Mouse (Mus musculus) gastrocnemius, postnatal 10 days (tissue): ENCODE measurements around the gene Mcrip1. TPM values are rescaled to one million over a fixed set of nuclear protein-coding genes. Genes with fewer than 3 reads are reported as not detected.
A peak's percentile ranks its signal among the peaks of the same experiment; 100 is the strongest.
"Not testable (repeated sequence)": the region's sequence is repeated elsewhere in the genome, so short reads cannot be mapped to it uniquely, and the experiment has no call there.

Source experiments
- DNase-seq: peaks from one replicate; pipeline ENCODE4 v3.0.0; 2021; ENCODE audit warnings: mixed read lengths
- total RNA-seq, 2 experiments: library from RNA; stranded (reverse); gene quantifications; 2 replicates each; pipeline ENCODE4 v1.2.3; 2021

Gene Mcrip1
- total RNA-seq, 2 experiments from 2014 or later, result 51.3 to 52.7 TPM

GRCm38 (mm10) chr11:120542376-120542775 lies 7.2 kb downstream of the Mcrip1 start:
- no peak for DNase-seq

GRCm38 (mm10) chr11:120541907-120542306 lies 7.6 kb downstream of the Mcrip1 start:
- DNase-seq, result no peak

GRCm38 (mm10) chr11:120539285-120540014 lies 10.1 kb downstream of the Mcrip1 start:
- DNase-seq, result no peak

GRCm38 (mm10) chr11:120538955-120539284 lies 10.6 kb downstream of the Mcrip1 start:
- no peak for DNase-seq

- peak; percentile 71 for DNase-seq
Observed at GRCm38 (mm10) chr11:120538485-120538884, 11.0 kb downstream of the Mcrip1 start.

- no peak for DNase-seq
Observed at GRCm38 (mm10) chr11:120535804-120536203, 13.7 kb downstream of the Mcrip1 start.

- DNase-seq, result no peak
Observed at GRCm38 (mm10) chr11:120535145-120535544, 14.4 kb downstream of the Mcrip1 start.

- DNase-seq, result no peak
Observed at GRCm38 (mm10) chr11:120534093-120534492, 15.4 kb downstream of the Mcrip1 start.

GRCm38 (mm10) chr11:120531646-120532045 lies 17.9 kb downstream of the Mcrip1 start:
- DNase-seq, result no peak

GRCm38 (mm10) chr11:120530085-120530964 lies 19.2 kb downstream of the Mcrip1 start, which contains the start of gene Gcgr:
Gene Gcgr, plus strand, starts transcription at chr11:120530699.
- DNase-seq, result peak; percentile 50

- DNase-seq, result no peak
Observed at GRCm38 (mm10) chr11:120528903-120529302, 20.6 kb downstream of the Mcrip1 start.

- no peak for DNase-seq
Observed at GRCm38 (mm10) chr11:120527690-120528354, 21.7 kb downstream of the Mcrip1 start.

GRCm38 (mm10) chr11:120525959-120526358 lies 23.6 kb downstream of the Mcrip1 start:
- no peak for DNase-seq

- no peak for DNase-seq
Observed at GRCm38 (mm10) chr11:120522581-120522980, 26.9 kb downstream of the Mcrip1 start.

GRCm38 (mm10) chr11:120520967-120521540 lies 28.5 kb downstream of the Mcrip1 start:
- DNase-seq, result peak; percentile 71

- no peak for DNase-seq
Observed at GRCm38 (mm10) chr11:120520498-120520897, 29.0 kb downstream of the Mcrip1 start.

- DNase-seq, result peak; percentile 56
Observed at GRCm38 (mm10) chr11:120519738-120520137, 29.8 kb downstream of the Mcrip1 start.

- DNase-seq, result no peak
Observed at GRCm38 (mm10) chr11:120518558-120518957, 31.0 kb downstream of the Mcrip1 start.

GRCm38 (mm10) chr11:120518027-120518426 lies 31.5 kb downstream of the Mcrip1 start:
- no peak for DNase-seq

GRCm38 (mm10) chr11:120517147-120517546 lies 32.4 kb downstream of the Mcrip1 start:
- no peak for DNase-seq

- peak; percentile 91 for DNase-seq
Observed at GRCm38 (mm10) chr11:120515611-120516010, 33.9 kb downstream of the Mcrip1 start.

GRCm38 (mm10) chr11:120514262-120514661 lies 35.3 kb downstream of the Mcrip1 start:
- DNase-seq, result not testable (repeated sequence)
